Mouse (Mus musculus) activated CD4-positive, CD25-positive, alpha-beta regulatory T cell, adult 4 months (primary cell): ENCODE measurements around the gene Gm47996. TPM values are rescaled to one million over a fixed set of nuclear protein-coding genes. Genes with fewer than 3 reads are reported as not detected.
A peak's percentile ranks its signal among the peaks of the same experiment; 100 is the strongest.
"Not testable (repeated sequence)": the region's sequence is repeated elsewhere in the genome, so short reads cannot be mapped to it uniquely, and the experiment has no call there.

Source experiments
- ATAC-seq: one replicate; pipeline ENCODE4 v1.8.0; 2017
- polyA plus RNA-seq, 2 experiments: library from polyadenylated mRNA; unstranded; fragments of 100-300 nt; shearing (Covaris generic); gene quantifications; one replicate each; pipeline ENCODE4 v1.2.1; 2017

Gene Gm47996
- polyA plus RNA-seq, result not detected

GRCm38 (mm10) chr1:151209824-151210355, at the start of gene Gm47996:
Gm47996 (plus strand) TSS chr1:151210131.
- ATAC-seq, result not testable (repeated sequence)

GRCm38 (mm10) chr1:151166031-151166430, 43.9 kb upstream of the Gm47996 start:
- no peak for ATAC-seq

DNA sequence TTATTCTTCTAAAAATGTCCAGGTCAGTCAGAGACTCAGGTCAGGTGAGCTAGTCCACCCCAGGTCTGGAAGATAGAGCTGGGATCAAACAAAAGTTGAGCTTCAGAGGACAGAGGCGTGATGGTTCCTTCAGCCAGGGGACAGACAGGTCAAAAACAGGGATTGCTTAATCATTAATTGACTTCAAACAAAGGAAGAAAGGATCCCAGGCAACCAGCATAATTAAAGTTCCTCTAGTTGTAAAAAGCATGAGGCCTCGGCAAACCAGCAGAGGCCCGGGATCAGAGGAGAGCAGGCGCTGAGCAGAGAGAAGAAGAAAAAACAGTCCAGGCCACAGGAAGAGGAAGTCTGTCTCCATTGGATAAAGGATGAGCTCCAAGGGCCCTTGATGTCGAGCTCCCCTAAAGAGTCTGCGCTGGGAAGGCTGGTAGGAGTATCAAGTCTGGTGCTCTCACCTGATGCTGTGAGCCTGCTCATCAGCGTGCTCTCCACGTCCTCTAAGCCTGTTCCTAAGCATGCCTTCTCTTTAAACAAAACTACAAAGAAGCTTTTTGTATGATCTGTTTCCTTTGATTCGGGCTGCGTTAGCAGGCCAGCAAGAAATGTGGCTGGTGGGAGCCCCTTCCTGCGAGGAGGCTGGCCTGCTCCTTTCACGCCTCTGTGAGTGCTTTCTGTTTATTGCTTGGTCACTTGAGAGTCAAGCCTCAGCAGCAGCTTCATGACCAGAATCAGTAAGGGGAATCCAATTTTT, 42.5 kb upstream of the Gm47996 start:
- no peak for ATAC-seq

- ATAC-seq, result no peak
Observed at GRCm38 (mm10) chr1:151168637-151169036, 41.3 kb upstream of the Gm47996 start.

- ATAC-seq, result no peak
Observed at GRCm38 (mm10) chr1:151171572-151172461, 38.1 kb upstream of the Gm47996 start.

DNA sequence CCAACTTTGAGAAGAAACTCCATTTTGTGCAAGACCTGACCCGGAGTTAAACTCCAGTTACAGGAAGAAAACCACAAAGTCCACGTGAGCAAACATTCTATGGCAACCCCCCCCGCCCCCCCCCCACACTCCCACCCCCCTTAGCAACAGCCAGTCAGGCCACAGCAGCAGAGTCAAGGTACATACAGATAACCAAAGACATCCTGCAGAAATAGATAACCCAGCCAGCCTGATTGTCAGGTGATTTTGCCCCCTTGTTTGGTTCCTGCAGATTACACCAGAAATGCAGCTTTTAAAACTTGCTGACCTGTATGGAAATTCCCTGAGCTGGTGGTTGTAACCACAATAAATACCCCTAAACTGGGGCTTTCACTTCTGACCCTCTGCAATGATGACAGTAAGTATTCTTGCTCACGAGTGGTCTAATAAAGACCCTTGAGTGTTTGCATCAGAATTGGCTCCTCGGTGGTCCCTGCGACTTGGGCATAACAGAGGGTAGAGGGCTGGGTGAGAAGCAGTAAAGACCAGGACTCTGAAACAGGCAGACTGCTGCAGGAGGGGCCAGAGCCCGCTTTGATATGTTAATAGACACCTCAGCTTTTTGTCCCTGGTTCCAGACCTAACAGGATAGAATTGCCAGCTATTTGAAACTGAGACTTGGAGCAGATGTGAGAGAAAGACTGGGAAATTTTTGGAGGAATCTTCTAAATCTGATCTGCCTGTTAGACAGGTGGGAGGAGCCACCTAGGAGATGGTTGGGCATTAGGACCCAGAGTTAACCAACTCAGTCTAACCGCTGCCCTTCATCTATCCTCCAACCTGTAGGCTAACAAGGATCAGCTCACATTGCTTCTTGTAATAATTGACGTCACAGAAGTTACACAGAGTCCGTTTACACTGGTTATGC, 32.6 kb upstream of the Gm47996 start:
- ATAC-seq, result peak; percentile 94

DNA sequence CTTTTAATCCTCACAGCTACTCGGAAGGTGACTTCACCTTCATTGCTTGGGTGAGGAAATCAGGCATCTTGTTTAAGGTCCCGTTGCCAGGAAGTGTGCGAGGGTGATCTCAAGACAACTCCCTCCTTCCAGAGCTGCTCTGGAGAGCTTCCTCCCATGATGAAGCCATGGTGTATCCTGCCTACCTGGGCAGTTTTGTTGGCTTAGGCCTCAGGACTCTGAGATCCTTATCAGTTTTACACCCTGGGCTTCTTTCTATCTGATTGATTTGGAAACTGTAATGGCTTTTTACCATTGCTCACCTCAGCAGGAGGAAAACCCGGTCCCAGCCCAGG, 32.0 kb upstream of the Gm47996 start:
- ATAC-seq, result no peak

GRCm38 (mm10) chr1:151178505-151179083, 31.3 kb upstream of the Gm47996 start:
- ATAC-seq, result no peak

DNA sequence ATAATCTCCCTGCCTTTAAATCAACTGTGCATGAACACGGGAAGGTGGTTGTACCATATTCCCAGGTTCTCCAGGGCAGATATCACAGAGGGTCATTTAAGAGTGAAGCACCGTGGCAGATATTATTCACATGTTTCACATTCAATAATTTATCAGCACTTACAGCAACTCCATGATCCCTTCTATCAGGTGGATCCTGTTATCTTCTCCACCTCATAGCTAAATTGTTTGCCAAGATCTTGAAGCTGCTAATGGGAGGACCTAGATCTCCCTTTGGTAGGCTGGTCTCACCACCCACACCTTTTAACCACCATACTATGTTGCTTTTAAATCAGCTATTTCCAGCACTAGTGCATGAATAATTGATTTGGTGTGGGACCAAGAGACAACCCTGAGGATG, 29.8 kb upstream of the Gm47996 start:
- no peak for ATAC-seq

- not testable (repeated sequence) for ATAC-seq
Observed at GRCm38 (mm10) chr1:151182266-151182665, 27.7 kb upstream of the Gm47996 start, which contains the start of gene Gm47985. Gm47985 (plus strand) TSS chr1:151182537.

GRCm38 (mm10) chr1:151186186-151186585, 23.7 kb upstream of the Gm47996 start:
- ATAC-seq, result not testable (repeated sequence)

- not testable (repeated sequence) for ATAC-seq
Observed at GRCm38 (mm10) chr1:151186879-151187424, 23.0 kb upstream of the Gm47996 start.

DNA sequence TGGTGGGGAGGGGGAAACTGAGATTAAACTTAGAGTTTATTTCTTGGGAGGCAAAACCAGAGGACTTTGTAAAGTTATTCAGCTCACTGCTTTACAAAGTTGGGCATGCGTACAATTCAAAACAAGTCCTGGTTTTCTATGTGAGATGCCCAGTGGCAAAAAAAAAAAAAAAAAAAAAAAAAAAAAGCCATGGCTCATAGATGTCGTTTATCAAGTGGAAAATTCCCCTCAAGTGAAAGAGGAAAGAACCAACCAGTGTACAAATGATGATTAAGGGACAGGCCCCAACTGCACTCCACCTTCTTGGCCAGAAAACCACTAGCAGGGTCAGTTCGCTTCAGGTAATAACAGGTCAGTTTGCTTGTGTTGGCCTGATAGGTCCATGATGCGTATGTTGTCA, 21.5 kb upstream of the Gm47996 start:
- no peak for ATAC-seq

DNA sequence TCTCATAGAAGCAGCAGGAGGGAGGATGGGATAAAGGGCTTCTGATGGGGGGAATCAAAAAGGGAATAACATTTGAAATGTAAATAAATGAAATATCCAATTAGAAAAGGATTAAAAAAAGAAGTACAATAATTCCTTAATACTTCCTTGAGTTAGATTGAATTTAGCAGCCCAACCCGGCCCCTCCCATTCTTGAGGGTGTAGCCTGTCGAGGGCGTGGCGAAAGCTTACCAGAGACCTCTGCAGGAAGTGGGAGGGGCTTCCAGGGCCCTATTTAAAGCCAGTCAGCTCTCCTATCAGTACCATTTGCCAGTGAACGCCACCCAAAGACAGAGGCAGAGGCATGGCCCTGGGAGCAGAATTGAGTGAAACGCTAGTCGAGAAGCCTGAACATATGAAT, 17.9 kb upstream of the Gm47996 start, which contains the start of gene Gm8947:
Gene Gm8947, plus strand, starts transcription at position 302 of the 400 bp plus-strand sequence.
- not testable (repeated sequence) for ATAC-seq

- ATAC-seq, result not testable (repeated sequence)
Observed at GRCm38 (mm10) chr1:151192739-151193138, 17.2 kb upstream of the Gm47996 start.

DNA sequence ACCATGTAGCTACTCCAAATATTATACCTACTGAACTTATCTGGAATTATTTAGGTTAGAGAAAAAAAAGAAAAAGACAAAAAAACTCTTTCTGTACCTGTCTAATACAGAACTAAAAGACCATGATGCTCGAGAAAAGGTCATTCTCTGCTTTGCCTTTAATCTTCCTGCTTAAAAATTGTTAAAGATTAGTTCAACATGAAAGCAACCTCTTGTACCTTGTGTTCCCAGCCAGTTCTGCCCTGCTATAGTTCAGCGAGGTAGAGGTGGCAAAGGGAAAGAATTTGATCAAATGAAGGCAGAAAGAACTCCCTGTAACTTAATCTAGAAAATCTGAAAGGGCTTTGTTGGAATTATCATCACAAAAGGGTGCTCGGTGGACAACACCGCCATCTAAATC, 13.9 kb upstream of the Gm47996 start:
- not testable (repeated sequence) for ATAC-seq

- not testable (repeated sequence) for ATAC-seq
Observed at GRCm38 (mm10) chr1:151196690-151197089, 13.2 kb upstream of the Gm47996 start.

DNA sequence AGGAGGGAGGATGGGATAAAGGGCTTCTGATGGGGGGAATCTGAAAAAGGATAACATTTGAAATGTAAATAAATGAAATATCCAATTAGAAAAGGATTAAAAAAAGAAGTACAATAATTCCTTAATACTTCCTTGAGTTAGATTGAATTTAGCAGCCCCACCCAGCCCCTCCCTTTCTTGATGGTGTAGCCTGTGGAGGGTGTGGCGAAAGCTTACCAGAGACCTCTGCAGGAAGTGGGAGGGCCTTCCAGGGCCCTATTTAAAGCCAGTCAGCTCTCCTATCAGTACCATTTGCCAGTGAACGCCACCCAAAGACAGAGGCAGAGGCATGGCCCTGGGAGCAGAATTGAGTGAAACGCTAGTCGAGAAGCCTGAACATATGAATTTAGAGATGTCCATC, 11.8 kb upstream of the Gm47996 start, which contains the start of gene Gm47995:
Gene Gm47995, plus strand, starts transcription at position 329 of the 400 bp plus-strand sequence.
- not testable (repeated sequence) for ATAC-seq

DNA sequence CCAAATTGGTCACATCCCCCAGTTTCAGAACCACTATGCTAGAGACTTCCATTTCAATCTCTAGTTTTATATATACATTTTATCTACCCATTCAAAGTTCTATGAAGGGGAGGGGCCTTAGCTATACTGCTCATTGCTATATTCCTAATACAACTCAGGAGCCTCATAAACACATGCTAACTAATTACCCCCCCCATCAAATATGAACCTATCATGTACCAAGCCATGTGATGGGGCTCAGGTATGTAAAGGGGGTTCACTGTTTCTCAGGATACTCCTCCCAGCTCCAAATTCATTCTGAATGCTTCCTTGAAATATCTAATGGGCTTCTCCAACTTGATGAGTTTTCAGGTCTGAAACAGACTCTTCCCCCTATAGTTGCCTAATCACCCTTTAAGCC, 9.3 kb upstream of the Gm47996 start:
- not testable (repeated sequence) for ATAC-seq

DNA sequence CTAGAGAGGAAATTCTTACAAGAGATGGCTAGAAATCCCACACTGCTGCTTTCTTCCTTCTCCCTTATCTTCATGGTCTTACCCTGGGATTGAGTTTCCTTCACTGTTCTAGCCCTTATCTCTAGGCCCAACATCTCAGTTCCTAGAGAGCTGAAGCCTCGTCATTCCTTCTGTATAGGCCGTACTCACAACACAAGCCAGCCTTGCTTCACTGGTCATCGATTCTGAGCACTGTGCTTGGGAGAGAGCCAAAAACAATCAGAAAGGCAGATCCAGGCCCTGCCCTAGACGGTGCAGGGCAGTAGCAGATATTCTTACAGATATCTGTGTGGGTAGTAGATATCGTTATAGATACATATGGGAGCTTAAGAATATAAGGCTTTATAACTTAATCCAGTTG, 7.2 kb upstream of the Gm47996 start:
- ATAC-seq, result not testable (repeated sequence)

DNA sequence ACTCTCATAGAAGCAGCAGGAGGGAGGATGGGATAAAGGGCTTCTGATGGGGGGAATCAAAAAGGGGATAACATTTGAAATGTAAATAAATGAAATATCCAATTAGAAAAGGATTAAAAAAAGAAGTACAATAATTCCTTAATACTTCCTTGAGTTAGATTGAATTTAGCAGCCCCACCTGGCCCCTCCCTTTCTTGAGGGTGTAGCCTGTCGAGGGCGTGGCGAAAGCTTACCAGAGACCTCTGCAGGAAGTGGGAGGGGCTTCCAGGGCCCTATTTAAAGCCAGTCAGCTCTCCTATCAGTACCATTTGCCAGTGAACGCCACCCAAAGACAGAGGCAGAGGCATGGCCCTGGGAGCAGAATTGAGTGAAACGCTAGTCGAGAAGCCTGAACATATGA, 6.1 kb upstream of the Gm47996 start, which contains the start of gene 3110040M04Rik:
Gene 3110040M04Rik, plus strand, starts transcription at position 304 of the 400 bp plus-strand sequence.
- not testable (repeated sequence) for ATAC-seq
